In genomic region chr4:148363366-148364121, GRCm38 (mm10) we compare ENCODE assay signal across 13 mouse cellular contexts.
"Had no signal": no experiment of that assay in that cellular context is flagged by ENCODE, and none has a peak within 500 bp of the region (broad histone marks: within the 10 kb centered on the region; RNA-seq: fewer than 3 reads in every experiment).

No protein-coding gene starts in this region.

- DNase-seq: lung, embryonic 14.5 days; lung, postnatal 10 days; lung, postnatal 4 days; midbrain, embryonic 14.5 days; retina, postnatal 1 day; right cerebral cortex, adult 18-20 months; right cerebral cortex, postnatal 25 days; right cerebral cortex, postnatal 4 days; spleen, adult 18-20 months; thymus, adult 18-20 months; thymus, postnatal 14 days; thymus, postnatal 36 days had no signal

- ATAC-seq: midbrain, embryonic 16.5 days had no signal
